Mouse (Mus musculus): ENCODE results near the gene Notch2. TPM values are rescaled to one million over a fixed set of nuclear protein-coding genes. Genes with fewer than 3 reads are reported as not detected.

The Notch2 gene
- polyA plus RNA-seq, 1 experiment, result 16.3 TPM

DNA sequence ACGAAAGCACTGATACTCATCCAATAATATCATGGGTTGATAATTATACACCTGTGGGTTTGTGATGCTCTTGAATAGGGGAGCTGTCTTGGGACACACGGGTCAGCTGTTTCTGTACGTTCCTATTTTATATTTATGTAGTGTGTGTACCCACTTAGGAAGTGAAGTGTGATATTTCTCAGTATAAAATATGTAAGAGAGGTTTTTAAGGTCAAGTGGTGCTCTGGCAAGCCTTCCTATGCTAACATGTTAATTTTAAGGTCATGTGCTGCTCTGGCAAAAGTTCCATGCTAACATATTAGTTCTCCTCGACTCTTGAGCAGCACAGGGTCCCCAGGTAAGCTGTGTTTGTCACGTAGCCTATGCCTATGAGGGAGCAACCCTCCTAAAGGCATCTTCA is 6.4 kb upstream of the Notch2 start:
- Histone ChIP-seq H3K4me3 (ENCODE audit: insufficient read depth, low read depth, low read length) (no peak overlapping the region), H3K27me3 (replicated peaks; ENCODE audit: control insufficient read depth, insufficient read depth, low read length) (no peaks in the 10 kb centered on the region), H3K27ac (ENCODE audit: insufficient read depth, low read depth, low read length) (no peak overlapping the region), H3K36me3 (ENCODE audit: control insufficient read depth, insufficient read depth, low read length) (no peaks in the 10 kb centered on the region), H3K4me1 (ENCODE audit: control insufficient read depth, insufficient read depth, low read length) (no peaks in the 10 kb centered on the region)
- TF ChIP-seq POLR2A (IDR thresholded peaks at IDR 0.05; ENCODE audit: low read depth, low read length), result no peak
- no peak for TF ChIP-seq CTCF (conservative IDR thresholded peaks at IDR 0.05; ENCODE audit: insufficient read depth, insufficient read length, low read depth, low read length)
- no peak for DNase-seq
- WGBS, result 82% methylated on average over 5 of the region's 5 CpGs

DNA sequence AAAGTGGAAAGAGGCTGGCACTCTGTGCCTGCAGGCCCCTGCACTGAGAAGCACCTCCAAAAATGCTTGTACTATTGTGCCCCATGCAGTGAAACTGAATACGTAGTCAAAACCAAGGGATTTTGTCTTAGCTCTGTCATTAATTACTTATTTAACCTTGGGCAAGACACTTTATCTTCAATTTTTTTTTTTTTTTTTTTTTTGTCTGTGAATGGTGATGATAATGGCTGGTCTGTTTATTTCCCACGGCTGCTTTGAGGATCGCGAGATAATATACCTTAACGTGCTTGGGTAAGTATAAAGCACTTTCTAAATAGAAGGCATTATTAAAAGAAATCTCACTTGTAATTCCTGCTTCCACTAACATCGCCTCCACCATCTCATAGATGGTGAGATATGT is 5.2 kb upstream of the Notch2 start:
- TF ChIP-seq POLR2A (IDR thresholded peaks at IDR 0.05; ENCODE audit: low read depth, low read length), result no peak
- no peak for TF ChIP-seq CTCF (conservative IDR thresholded peaks at IDR 0.05; ENCODE audit: insufficient read depth, insufficient read length, low read depth, low read length)
- Histone ChIP-seq H3K27ac (ENCODE audit: insufficient read depth, low read depth, low read length) (no peak overlapping the region), H3K36me3 (ENCODE audit: control insufficient read depth, insufficient read depth, low read length) (no peaks in the 10 kb centered on the region), H3K4me1 (ENCODE audit: control insufficient read depth, insufficient read depth, low read length) (no peaks in the 10 kb centered on the region), H3K4me3 (ENCODE audit: insufficient read depth, low read depth, low read length) (no peak overlapping the region), H3K27me3 (replicated peaks; ENCODE audit: control insufficient read depth, insufficient read depth, low read length) (no peaks in the 10 kb centered on the region)
- no peak for DNase-seq
- WGBS, result 90% methylated on average over 6 of the region's 6 CpGs

DNA sequence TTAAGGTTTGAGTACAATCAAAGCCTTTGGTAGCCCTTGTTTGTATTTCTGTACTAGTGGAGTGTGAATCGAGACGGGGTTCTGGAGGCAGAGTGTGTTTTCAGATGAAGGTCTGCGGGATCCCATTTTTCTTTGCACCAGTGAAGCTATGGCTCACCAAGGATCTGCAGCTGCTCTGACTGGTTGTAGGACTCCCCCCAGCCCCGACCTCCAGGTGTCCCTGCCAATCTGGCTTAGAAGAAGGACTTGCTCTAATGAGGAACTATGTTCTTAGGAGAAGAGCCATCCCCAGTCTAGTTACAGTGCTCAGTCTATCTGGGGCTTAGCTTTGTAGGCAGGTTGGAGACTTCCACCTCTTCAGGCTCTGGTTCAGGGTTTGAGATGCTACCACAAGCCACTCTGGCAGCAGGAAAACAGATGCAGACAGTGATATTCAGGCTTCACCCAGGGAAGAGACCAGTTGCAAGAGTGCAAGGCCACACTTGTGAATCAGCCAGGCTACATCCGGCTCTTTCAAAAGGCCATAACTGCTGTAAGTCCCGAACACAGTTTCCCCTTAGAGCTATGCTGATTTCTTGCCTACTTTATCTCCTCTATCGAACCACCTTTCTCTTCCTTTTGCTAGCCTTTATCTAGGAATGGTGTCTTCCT is 4.0 kb upstream of the Notch2 start:
- 78% methylated on average over 7 of the region's 7 CpGs for WGBS
- Histone ChIP-seq H3K36me3 (ENCODE audit: control insufficient read depth, insufficient read depth, low read length) (no peaks in the 10 kb centered on the region), H3K27me3 (replicated peaks; ENCODE audit: control insufficient read depth, insufficient read depth, low read length) (no peaks in the 10 kb centered on the region), H3K27ac (ENCODE audit: insufficient read depth, low read depth, low read length) (no peak overlapping the region), H3K4me3 (ENCODE audit: insufficient read depth, low read depth, low read length) (no peak overlapping the region), H3K4me1 (ENCODE audit: control insufficient read depth, insufficient read depth, low read length) (no peaks in the 10 kb centered on the region)
- TF ChIP-seq CTCF (conservative IDR thresholded peaks at IDR 0.05; ENCODE audit: insufficient read depth, insufficient read length, low read depth, low read length), result no peak
- no peak for TF ChIP-seq POLR2A (IDR thresholded peaks at IDR 0.05; ENCODE audit: low read depth, low read length)
- DNase-seq, result no peak

DNA sequence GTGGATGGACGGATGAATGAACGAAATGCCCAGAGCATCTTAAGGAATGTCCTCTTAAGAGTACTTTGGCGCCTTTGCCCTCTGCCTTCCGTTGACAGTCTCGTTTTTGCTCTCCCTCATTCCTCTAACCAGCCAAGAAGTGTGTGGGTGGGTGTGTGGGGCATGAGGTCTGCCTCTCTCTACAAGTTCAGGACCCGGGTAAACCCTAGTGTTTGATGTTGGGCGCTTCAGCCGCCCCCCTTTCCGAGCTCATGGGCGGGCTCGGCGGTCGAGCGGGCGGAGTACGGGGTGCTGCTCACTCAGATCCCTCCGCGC is 284 bp upstream of the Notch2 start:
- DNase-seq, result no peak
- peak overlapping the region; percentile 36; the same call in 1 of the 2 replicates for H3K27ac ChIP-seq (ENCODE audit: insufficient read depth, low read depth, low read length)
- TF ChIP-seq CTCF (conservative IDR thresholded peaks at IDR 0.05; ENCODE audit: insufficient read depth, insufficient read length, low read depth, low read length) (no peak), POLR2A (IDR thresholded peaks at IDR 0.05; ENCODE audit: low read depth, low read length) (no peak)
- WGBS, result 2% methylated on average over 18 of the region's 18 CpGs
- no peaks in the 10 kb centered on the region for H3K36me3 ChIP-seq (ENCODE audit: control insufficient read depth, insufficient read depth, low read length)
- no peaks in the 10 kb centered on the region for H3K27me3 ChIP-seq (replicated peaks; ENCODE audit: control insufficient read depth, insufficient read depth, low read length)
- H3K4me1 ChIP-seq (ENCODE audit: control insufficient read depth, insufficient read depth, low read length), result peaks cover 18% of the 10 kb centered on the region
- peak overlapping the region; percentile 69 for H3K4me3 ChIP-seq (ENCODE audit: insufficient read depth, low read depth, low read length)

DNA sequence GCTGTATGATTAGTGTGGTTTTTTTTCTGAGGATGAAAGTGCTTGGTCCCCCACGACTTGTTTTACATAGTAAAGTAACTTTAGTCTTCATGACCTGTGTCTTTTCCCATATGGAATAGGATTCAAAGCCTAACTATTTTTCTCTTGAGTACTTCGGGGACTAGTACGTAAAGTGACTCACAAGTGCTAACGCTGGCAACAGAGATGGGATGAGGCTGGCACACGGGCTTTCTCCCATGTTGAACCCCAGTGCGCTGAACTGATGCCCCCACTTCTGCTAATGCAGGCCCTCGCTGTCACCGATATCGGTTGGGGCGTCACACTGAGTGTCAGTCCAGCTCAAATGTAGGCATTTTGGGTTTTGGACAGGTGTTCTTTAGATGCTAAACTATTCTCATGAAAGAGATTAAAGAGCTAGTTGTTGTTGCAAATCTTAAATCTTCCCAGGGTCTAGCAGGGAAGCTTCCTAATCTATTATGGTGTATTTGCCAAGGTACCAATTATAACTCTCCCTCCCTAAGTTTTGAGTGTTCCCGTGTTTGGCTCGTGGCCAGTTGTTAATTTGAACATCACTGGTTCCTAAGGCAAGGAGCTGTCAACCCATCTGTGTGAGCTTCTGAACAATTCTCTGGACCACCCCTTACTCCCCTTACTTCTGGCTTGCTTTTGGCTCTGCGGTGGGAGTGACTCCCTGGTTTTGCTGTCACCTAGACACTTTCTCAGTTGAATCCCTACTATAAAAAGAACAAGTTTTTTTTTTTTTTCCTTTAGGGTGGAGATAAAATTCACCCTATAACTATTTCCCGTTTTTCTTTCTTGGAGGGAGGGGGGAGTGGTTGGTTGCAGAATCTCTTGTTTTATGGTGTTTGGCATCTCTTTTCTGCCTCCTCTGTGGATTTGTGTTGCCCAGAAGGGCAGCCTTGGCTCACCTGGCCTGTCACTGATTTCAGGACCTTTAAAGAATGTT is 2.2 kb downstream of the Notch2 start:
- Histone ChIP-seq H3K4me3 (ENCODE audit: insufficient read depth, low read depth, low read length) (no peak overlapping the region), H3K27me3 (replicated peaks; ENCODE audit: control insufficient read depth, insufficient read depth, low read length) (no peaks in the 10 kb centered on the region), H3K4me1 (ENCODE audit: control insufficient read depth, insufficient read depth, low read length) (peaks cover 34% of the 10 kb centered on the region), H3K27ac (ENCODE audit: insufficient read depth, low read depth, low read length) (no peak overlapping the region), H3K36me3 (ENCODE audit: control insufficient read depth, insufficient read depth, low read length) (no peaks in the 10 kb centered on the region)
- WGBS, result 63% methylated on average over 14 of the region's 14 CpGs
- no peak for DNase-seq
- TF ChIP-seq CTCF (conservative IDR thresholded peaks at IDR 0.05; ENCODE audit: insufficient read depth, insufficient read length, low read depth, low read length) (no peak), POLR2A (IDR thresholded peaks at IDR 0.05; ENCODE audit: low read depth, low read length) (no peak)

DNA sequence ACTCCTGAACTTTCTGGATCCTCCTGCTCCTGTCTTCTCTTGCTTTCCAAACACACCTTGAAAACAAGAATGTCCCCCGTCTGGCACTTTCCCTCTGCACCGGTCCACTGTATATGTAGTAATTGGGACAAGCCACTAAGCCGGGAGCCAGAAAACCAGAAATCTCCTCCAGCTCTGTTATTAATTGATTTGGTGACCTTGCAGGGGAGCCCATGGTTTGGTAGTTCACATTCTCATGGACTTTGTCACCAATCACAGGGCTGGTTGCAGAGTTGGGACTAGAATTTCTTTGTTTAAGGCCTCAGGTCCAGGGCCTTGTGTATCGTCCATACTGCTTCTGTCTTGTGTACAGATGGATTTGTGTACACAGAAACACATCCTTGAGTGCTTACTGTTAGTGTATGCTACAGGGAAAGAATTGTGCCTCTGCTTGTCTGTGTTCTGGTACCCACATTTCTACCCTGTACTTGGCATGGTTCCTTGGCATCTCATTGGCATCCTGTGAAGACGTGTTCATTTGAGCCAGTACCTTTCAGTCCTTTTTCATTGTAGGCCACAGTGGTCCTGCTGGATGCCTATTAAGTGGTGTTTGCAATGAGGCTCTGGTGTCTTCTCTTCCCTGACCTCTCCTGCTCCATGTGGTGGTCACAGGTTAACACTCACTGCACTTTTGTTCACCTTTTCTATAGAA is 3.7 kb downstream of the Notch2 start:
- peak; percentile 86 for DNase-seq
- Histone ChIP-seq H3K4me1 (ENCODE audit: control insufficient read depth, insufficient read depth, low read length) (peaks cover 40% of the 10 kb centered on the region), H3K27me3 (replicated peaks; ENCODE audit: control insufficient read depth, insufficient read depth, low read length) (no peaks in the 10 kb centered on the region), H3K27ac (ENCODE audit: insufficient read depth, low read depth, low read length) (peak overlapping the region; percentile 90), H3K4me3 (ENCODE audit: insufficient read depth, low read depth, low read length) (no peak overlapping the region), H3K36me3 (ENCODE audit: control insufficient read depth, insufficient read depth, low read length) (no peaks in the 10 kb centered on the region)
- TF ChIP-seq CTCF (conservative IDR thresholded peaks at IDR 0.05; ENCODE audit: insufficient read depth, insufficient read length, low read depth, low read length) (no peak), POLR2A (IDR thresholded peaks at IDR 0.05; ENCODE audit: low read depth, low read length) (no peak)
- WGBS, result 25% methylated on average over 5 of the region's 5 CpGs

DNA sequence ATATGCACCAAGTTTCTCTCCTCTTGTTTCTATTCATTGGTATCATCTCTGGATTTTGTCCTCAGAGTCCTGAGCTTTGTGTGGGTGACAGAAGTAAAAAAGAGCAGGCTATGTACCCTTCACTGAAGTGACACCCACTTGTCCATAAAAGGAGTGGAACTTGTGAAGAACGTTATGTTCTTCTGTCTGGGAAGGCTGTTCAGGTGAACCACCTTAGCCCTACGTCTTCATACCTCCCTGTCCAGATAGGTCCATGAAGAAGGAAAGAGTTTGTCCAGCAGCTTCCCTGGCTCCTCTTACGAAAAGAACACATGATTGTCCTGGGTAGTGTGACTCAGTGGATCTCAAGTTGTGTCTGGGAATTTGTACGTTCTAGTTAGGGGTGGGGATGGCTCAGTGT is 4.9 kb downstream of the Notch2 start:
- peaks cover 40% of the 10 kb centered on the region for H3K4me1 ChIP-seq (ENCODE audit: control insufficient read depth, insufficient read depth, low read length)
- peak overlapping the region; percentile 90 for H3K27ac ChIP-seq (ENCODE audit: insufficient read depth, low read depth, low read length)
- H3K36me3 ChIP-seq (ENCODE audit: control insufficient read depth, insufficient read depth, low read length), result no peaks in the 10 kb centered on the region
- H3K27me3 ChIP-seq (replicated peaks; ENCODE audit: control insufficient read depth, insufficient read depth, low read length), result no peaks in the 10 kb centered on the region
- H3K4me3 ChIP-seq (ENCODE audit: insufficient read depth, low read depth, low read length), result no peak overlapping the region
- TF ChIP-seq CTCF (conservative IDR thresholded peaks at IDR 0.05; ENCODE audit: insufficient read depth, insufficient read length, low read depth, low read length), result no peak
- TF ChIP-seq POLR2A (IDR thresholded peaks at IDR 0.05; ENCODE audit: low read depth, low read length), result no peak
- 59% methylated on average over 4 of the region's 4 CpGs for WGBS
- DNase-seq, result no peak

Measured in kidney, adult 2 months (tissue).